Mouse (Mus musculus): ENCODE measurements around the gene Ppme1. TPM values are rescaled to one million over a fixed set of nuclear protein-coding genes. Genes with fewer than 3 reads are reported as not detected.

Gene Ppme1
- 52.8 and 61.1 TPM in 2 replicates for polyA plus RNA-seq (2015; fragmentation: Nextera tagmentation; extraction: Ambion mirVana)

DNA sequence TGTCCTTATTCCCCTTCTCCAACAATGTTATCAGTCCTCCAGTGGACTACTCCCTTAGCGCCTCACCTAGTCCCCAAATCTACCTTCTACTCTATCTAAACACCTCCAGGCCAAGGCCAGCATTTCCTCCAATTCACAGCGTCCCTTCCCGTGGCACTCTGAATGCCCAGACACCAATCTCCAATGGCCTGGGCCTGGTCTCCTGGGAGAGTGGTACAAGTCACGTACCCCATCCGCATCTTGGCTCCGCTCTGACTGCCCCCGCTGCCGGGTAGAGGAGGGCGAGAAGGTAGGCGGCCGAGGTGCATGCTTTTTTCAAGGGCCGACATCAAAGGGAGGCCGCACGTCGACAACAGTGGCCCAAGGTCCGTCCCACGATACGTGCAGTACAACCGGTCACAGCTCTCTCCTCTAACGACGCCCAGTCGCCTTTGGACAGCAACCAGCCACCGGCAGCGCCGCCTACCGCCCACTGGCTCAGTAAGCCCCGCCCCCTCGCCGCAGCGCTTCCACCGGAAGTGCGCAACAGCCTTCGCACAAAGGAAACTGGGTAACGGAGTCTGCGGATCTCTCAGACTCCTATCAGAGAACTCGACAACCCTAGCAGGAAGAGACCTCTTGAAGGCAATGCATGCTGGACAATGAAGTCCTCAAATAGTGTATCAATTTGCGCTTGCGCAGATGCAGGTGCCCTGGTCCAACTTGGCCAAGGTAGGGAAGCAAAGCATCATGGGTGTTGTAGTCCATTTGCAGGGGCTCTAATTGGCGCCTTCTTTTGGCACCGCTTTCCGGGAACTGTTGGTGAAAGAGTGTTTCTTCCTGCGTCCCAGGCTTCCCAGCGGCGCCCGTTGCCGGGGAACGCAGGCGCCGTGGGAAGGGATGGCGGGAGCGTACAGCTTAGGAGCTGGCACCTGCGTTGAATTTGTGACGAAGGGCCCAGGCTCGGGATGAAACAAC lies at the start of gene Ppme1, which contains the start of gene C2cd3:
Ppme1 (minus strand) TSS at position 813 of the 957 bp plus-strand sequence.
C2cd3 (plus strand) TSS at position 739 of the 957 bp plus-strand sequence.
- H3K4me1 ChIP-seq (replicated peaks): peaks cover 15% of the 10 kb centered on the region
- ATAC-seq (replicated peaks; ENCODE audit: insufficient number of reproducible peaks, insufficient read depth, low FRiP score, low read depth): peak; percentile 98
- peak within 1 kb of the TSS; percentile 69 for H3K4me2 ChIP-seq
- H3K9ac ChIP-seq: peak within 1 kb of the TSS; percentile 78
- peak within 1 kb of the TSS; percentile 94 for H3K27ac ChIP-seq
- no peaks in the 10 kb centered on the region for H3K9me3 ChIP-seq (replicated peaks)
- peaks cover 14% of the 10 kb centered on the region for H3K36me3 ChIP-seq
- H3K27me3 ChIP-seq: no peaks in the 10 kb centered on the region
- under 1% methylated on average over 54 of the region's 54 CpGs for WGBS
- peak within 1 kb of the TSS; percentile 74 for H3K4me3 ChIP-seq

DNA sequence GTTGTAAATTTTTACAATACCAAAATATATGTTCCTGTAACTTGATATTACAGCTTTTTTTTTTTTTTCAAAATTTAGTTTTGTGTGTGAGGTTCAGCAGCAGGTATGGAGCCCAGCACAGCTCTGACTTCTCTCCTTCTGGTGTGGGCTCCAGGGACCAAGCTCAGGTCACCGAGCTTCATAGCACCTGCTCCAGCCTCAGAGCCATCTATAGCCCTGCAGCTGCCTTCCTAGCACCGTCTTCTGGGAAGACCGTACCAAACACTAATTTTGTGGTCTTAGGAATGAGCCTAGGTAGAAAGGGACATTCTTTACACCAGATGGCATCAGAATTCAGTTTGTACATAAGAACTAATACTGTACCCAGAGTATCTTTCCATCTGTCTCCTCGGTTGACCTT lies 36.6 kb upstream of the Ppme1 start:
- no peak overlapping the region for H3K4me3 ChIP-seq
- H3K27me3 ChIP-seq: no peaks in the 10 kb centered on the region
- no peak overlapping the region for H3K9ac ChIP-seq
- 89% methylated on average over 4 of the region's 4 CpGs for WGBS
- H3K36me3 ChIP-seq: peaks cover 69% of the 10 kb centered on the region
- no peaks in the 10 kb centered on the region for H3K4me1 ChIP-seq (replicated peaks)
- no peak overlapping the region for H3K4me2 ChIP-seq
- no peak overlapping the region for H3K27ac ChIP-seq
- H3K9me3 ChIP-seq (replicated peaks): no peaks in the 10 kb centered on the region
- ATAC-seq (replicated peaks; ENCODE audit: insufficient number of reproducible peaks, insufficient read depth, low FRiP score, low read depth): no peak

DNA sequence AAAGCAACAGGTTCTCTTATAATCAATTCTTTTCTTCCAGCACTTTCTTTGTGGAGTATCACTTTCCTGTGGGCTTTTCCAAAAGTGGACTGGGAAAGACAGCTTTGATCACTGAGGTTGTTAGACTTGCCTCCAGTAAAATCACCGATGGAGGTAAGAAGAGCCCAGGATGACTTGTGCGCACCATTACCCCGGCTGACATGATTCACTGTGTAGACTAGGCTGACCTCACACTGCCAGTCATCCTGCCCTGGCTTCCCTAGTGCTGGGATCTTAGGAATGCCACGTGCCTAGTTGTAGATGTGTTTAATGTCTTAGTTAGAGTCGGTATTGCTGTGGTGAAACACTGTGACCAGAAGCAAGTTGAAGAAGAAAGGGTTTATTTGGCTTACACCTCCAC lies 35.6 kb upstream of the Ppme1 start:
- no peak overlapping the region for H3K4me3 ChIP-seq
- ATAC-seq (replicated peaks; ENCODE audit: insufficient number of reproducible peaks, insufficient read depth, low FRiP score, low read depth): no peak
- H3K4me2 ChIP-seq: no peak overlapping the region
- no peaks in the 10 kb centered on the region for H3K9me3 ChIP-seq (replicated peaks)
- H3K36me3 ChIP-seq: peaks cover 64% of the 10 kb centered on the region
- no peaks in the 10 kb centered on the region for H3K4me1 ChIP-seq (replicated peaks)
- H3K27me3 ChIP-seq: no peaks in the 10 kb centered on the region
- H3K9ac ChIP-seq: no peak overlapping the region
- H3K27ac ChIP-seq: no peak overlapping the region
- 89% methylated on average over 5 of the region's 5 CpGs for WGBS

DNA sequence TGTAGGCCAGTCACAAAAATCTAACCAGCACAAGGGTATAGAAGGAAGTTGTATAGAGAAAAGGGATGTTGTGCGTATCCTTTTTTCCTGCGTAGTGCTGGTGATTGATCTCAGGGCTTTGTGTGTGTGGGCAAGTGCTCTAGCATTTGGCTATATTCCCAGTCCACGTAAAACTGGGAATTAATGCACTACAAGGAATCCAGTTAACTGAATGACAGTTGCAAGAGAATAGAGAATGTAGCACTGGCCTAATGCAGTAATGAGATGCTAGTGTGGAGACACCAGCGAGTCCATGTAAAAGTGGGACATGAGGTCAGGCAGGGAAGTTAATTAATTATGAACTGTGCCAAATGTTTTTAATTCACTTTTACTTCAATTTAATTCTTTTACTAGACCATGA lies 30.6 kb upstream of the Ppme1 start:
- Histone ChIP-seq H3K4me2 (no peak overlapping the region), H3K4me3 (no peak overlapping the region), H3K9me3 (replicated peaks) (no peaks in the 10 kb centered on the region), H3K4me1 (replicated peaks) (0 out of 2 replicates have a peak, but pooled peaks cover 6% of the 10 kb centered on the region), H3K36me3 (peaks cover 33% of the 10 kb centered on the region), H3K9ac (no peak overlapping the region), H3K27ac (no peak overlapping the region), H3K27me3 (no peaks in the 10 kb centered on the region)
- ATAC-seq (replicated peaks; ENCODE audit: insufficient number of reproducible peaks, insufficient read depth, low FRiP score, low read depth): no peak
- 85% methylated on average over 4 of the region's 4 CpGs for WGBS

DNA sequence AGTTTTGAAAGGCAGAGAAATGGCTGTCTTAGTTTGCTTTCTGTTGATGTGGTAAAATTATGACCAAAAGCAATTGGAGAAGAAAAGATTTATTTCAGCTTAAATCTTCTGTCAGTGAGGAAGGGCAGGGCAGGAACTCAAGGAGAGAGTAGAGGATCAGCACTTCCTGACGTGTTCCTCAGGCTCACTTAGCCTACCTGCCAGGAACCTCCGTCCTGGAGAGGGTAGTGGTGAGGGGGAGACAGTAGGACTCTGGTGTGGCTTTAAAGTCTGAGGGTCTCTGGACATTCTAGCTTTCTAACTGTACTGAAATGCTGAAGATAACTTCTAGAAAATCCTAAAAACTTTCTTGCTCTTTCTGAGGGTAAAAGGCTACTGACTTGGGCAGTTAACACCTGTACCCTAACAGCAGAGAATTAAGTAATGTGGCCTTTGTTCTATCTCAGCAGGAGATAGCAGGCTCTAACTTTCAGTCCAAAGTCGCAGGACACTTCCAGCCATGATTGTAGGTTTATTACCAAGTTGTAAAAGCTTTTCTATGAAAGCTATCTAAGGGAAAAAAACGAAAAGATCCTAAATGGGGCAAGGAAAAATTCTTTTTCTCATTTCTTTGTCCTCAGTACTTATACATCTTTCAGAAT lies 28.9 kb upstream of the Ppme1 start:
- Histone ChIP-seq H3K4me3 (no peak overlapping the region), H3K4me1 (replicated peaks) (0 out of 2 replicates have a peak, but pooled peaks cover 6% of the 10 kb centered on the region), H3K9ac (no peak overlapping the region), H3K27me3 (no peaks in the 10 kb centered on the region), H3K27ac (no peak overlapping the region), H3K9me3 (replicated peaks) (no peaks in the 10 kb centered on the region), H3K36me3 (peaks cover 17% of the 10 kb centered on the region), H3K4me2 (no peak overlapping the region)
- ATAC-seq (replicated peaks; ENCODE audit: insufficient number of reproducible peaks, insufficient read depth, low FRiP score, low read depth): no peak
- 64% methylated on average over 4 of the region's 4 CpGs for WGBS

DNA sequence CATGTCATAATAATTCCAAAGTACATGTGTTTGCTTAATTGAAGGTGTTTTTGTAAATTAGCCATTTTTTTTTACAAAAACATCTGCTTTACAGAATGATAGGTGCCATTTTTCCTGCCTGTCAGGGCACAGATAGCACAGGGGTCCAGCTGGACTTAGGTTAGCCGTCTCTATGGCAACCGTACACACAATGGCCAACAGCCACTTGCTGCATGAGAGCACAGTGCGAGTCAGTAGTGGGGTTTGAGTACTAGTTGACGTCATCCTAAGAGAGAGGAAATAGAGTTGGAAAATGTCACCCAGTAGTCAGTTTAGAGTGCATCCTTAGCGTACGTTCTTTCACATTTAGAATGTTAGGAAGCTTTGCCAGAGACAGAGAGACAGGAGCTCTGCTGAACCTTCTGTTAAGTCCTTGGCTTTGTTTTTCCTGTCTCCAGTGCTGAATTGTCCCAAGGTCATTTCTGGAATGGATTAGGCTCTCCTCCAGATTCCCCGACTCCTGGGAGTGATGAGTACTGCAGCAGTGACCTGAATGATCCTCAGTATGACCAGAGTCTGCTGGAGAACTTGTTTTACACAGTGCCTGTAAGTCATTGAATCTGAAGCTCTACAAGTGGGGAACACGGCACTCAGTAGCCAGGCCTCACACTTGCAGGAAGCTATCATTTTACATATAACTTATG lies 27.3 kb upstream of the Ppme1 start:
- WGBS: 36% methylated on average over 8 of the region's 8 CpGs
- H3K27ac ChIP-seq: 0 out of 2 replicates have a peak overlapping the region, but pooled peaks have one; percentile 11
- no peak; the same call in 1 of the 2 replicates for ATAC-seq (replicated peaks; ENCODE audit: insufficient number of reproducible peaks, insufficient read depth, low FRiP score, low read depth)
- H3K4me1 ChIP-seq (replicated peaks): 0 out of 2 replicates have a peak, but pooled peaks cover 6% of the 10 kb centered on the region
- H3K4me3 ChIP-seq: no peak overlapping the region
- H3K4me2 ChIP-seq: no peak overlapping the region
- no peaks in the 10 kb centered on the region for H3K27me3 ChIP-seq
- no peaks in the 10 kb centered on the region for H3K9me3 ChIP-seq (replicated peaks)
- no peak overlapping the region for H3K9ac ChIP-seq
- H3K36me3 ChIP-seq: peaks cover 25% of the 10 kb centered on the region

DNA sequence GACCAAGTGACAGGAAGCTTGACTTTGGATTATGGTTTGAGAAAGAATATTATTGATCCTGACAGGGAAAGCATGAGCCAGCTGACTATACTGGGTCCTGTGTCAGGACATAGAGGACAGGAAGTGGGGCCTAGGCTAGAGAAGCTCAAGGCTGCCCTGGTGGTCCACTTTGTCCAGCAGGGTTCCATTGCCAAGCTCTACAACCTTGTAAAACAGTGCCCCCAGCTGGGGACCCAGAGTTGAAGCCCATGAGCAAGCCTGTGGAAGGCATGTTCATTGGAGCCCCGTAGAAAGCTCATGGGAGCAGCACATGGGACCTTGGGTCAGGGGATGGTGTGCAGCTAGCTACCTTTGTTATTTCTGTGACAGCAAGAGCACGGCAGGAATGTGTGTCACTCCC lies 20.2 kb upstream of the Ppme1 start:
- H3K4me3 ChIP-seq: no peak overlapping the region
- 65% methylated on average over 2 of the region's 2 CpGs for WGBS
- no peak overlapping the region for H3K27ac ChIP-seq
- H3K4me1 ChIP-seq (replicated peaks): no peaks in the 10 kb centered on the region
- no peak for ATAC-seq (replicated peaks; ENCODE audit: insufficient number of reproducible peaks, insufficient read depth, low FRiP score, low read depth)
- H3K4me2 ChIP-seq: no peak overlapping the region
- H3K9me3 ChIP-seq (replicated peaks): no peaks in the 10 kb centered on the region
- H3K9ac ChIP-seq: no peak overlapping the region
- no peaks in the 10 kb centered on the region for H3K27me3 ChIP-seq
- peaks cover 32% of the 10 kb centered on the region for H3K36me3 ChIP-seq

DNA sequence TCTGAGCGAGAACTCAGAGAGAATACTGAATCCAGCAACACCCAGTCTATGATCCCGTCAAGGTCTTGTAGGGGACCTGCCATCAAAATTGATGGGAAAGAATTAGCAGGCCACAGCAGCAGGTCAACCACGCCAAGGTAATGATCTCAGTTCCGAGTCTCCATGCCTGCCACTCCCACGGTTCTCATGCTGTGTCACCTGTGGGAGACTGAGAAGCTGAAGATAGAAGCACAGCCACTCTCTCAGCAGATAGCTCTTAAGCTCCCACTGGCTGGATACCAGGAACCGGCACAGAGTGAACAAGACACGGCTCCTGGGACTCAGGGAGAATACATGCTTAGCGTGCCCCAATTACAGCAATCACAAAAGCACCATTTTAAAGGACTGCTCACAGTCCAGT lies 18.1 kb upstream of the Ppme1 start:
- H3K36me3 ChIP-seq: peaks cover 25% of the 10 kb centered on the region
- H3K4me3 ChIP-seq: no peak overlapping the region
- ATAC-seq (replicated peaks; ENCODE audit: insufficient number of reproducible peaks, insufficient read depth, low FRiP score, low read depth): no peak
- H3K4me1 ChIP-seq (replicated peaks): no peaks in the 10 kb centered on the region
- H3K9me3 ChIP-seq (replicated peaks): no peaks in the 10 kb centered on the region
- H3K27me3 ChIP-seq: no peaks in the 10 kb centered on the region
- WGBS: 77% methylated on average over 8 of the region's 8 CpGs
- no peak overlapping the region for H3K27ac ChIP-seq
- H3K9ac ChIP-seq: no peak overlapping the region
- H3K4me2 ChIP-seq: no peak overlapping the region

DNA sequence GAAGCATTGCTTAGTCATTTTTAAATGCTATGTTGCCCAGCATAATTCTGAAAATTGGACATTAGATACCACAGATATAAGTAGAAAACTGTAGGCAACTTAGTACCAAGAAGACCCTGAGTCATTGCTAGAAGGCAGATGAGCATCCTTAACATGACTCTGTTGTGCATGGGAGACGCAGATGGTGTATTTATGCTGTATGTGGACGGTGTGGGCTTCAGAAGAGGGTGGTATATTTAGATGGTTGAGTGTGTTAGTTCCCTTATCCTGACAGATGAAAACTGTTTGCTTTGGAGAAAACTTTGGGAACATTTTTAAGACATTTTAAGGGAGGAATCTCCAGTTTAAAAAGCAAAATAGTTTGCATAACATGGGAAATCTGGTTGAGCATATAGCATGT lies 16.1 kb upstream of the Ppme1 start:
- no peak for ATAC-seq (replicated peaks; ENCODE audit: insufficient number of reproducible peaks, insufficient read depth, low FRiP score, low read depth)
- H3K9me3 ChIP-seq (replicated peaks): no peaks in the 10 kb centered on the region
- peaks cover 22% of the 10 kb centered on the region for H3K36me3 ChIP-seq
- H3K4me2 ChIP-seq: no peak overlapping the region
- 88% methylated on average over 2 of the region's 2 CpGs for WGBS
- H3K4me3 ChIP-seq: no peak overlapping the region
- H3K27ac ChIP-seq: no peak overlapping the region
- H3K9ac ChIP-seq: no peak overlapping the region
- no peaks in the 10 kb centered on the region for H3K27me3 ChIP-seq
- no peaks in the 10 kb centered on the region for H3K4me1 ChIP-seq (replicated peaks)

DNA sequence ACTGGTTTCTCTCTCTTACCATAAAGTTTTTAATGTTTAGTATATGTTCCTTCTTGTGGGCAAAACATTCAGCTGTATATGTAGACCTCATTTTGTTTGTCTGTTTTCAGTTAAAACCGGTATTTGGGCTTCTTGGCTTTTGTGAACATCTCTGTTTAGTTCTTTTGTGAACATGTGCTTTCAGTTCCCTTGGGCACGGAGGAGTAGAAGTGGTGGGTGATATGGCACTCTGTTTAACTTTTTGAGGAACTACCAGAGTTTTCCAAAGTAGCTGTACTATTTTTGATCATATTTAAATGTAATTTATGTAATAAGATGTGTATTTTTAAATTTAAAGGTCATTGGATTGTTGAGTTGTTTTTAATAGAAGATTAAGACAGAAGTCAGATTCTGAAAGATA lies 11.1 kb upstream of the Ppme1 start:
- H3K9ac ChIP-seq: no peak overlapping the region
- no peaks in the 10 kb centered on the region for H3K27me3 ChIP-seq
- H3K4me2 ChIP-seq: no peak overlapping the region
- ATAC-seq (replicated peaks; ENCODE audit: insufficient number of reproducible peaks, insufficient read depth, low FRiP score, low read depth): no peak
- no peaks in the 10 kb centered on the region for H3K4me1 ChIP-seq (replicated peaks)
- peaks cover 24% of the 10 kb centered on the region for H3K36me3 ChIP-seq
- H3K27ac ChIP-seq: no peak overlapping the region
- no peak overlapping the region for H3K4me3 ChIP-seq
- 91% methylated on average over 2 of the region's 2 CpGs for WGBS
- no peaks in the 10 kb centered on the region for H3K9me3 ChIP-seq (replicated peaks)

DNA sequence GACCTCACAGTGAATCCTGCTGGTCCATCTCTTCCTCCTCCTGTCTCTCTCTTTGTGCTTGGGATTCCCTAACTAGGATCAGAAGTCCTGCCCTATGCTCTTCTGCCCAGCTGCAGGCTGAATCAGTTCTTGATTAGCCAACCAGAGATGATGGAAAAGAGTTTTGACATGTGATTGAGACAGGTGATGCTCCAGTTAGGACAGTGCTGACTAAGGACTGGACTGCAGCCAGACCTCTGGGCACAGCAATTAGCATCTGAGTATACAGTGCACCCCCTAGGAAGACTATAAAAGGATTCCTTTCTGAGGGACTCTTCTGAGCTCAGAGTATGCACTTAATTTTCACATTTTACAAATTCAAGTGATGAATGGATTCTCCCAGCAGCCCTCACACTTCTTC lies 9.1 kb upstream of the Ppme1 start:
- no peaks in the 10 kb centered on the region for H3K4me1 ChIP-seq (replicated peaks)
- H3K9ac ChIP-seq: no peak overlapping the region
- no peak overlapping the region for H3K4me3 ChIP-seq
- ATAC-seq (replicated peaks; ENCODE audit: insufficient number of reproducible peaks, insufficient read depth, low FRiP score, low read depth): no peak
- H3K4me2 ChIP-seq: no peak overlapping the region
- H3K36me3 ChIP-seq: peaks cover 33% of the 10 kb centered on the region
- H3K9me3 ChIP-seq (replicated peaks): no peaks in the 10 kb centered on the region
- H3K27ac ChIP-seq: no peak overlapping the region
- H3K27me3 ChIP-seq: no peaks in the 10 kb centered on the region

All from heart, embryonic 15.5 days (tissue).